Comparison of ENCODE assay signal across 26 mouse cellular contexts in the genomic region with DNA sequence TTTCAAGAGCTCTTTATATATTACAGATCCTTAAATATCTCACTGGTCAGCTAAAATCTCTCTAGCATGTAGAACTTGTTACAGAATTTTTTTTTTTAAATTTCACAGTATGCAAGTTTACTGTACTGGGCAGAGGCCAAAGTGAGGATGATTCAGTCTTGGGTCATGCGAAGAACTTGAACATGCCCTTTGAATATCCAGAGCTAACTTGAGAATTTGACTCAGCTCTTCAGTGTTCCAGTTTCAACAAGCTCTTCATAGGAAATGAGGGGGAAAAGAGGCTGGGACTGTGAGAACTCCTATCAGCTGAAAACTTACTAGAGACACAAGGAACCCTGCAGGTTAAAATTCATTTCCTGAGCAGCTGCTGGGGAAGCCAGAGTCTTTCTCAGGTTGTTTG. TPM values are rescaled to one million over a fixed set of nuclear protein-coding genes. Genes with fewer than 3 reads are reported as not detected.
A peak's percentile ranks its signal among the peaks of the same experiment; 100 is the strongest.
DNase-seq lines count a peak whose midpoint lies in the region; TF ChIP-seq lines count a peak whose summit lies in the region.
"Had no signal": no experiment of that assay in that cellular context is flagged by ENCODE, and none has a peak within 500 bp of the region (broad histone marks: within the 10 kb centered on the region; RNA-seq: fewer than 3 reads in every experiment).

No protein-coding gene starts in this region.

- 34% methylated on average over 1 of the region's 1 CpGs for WGBS in small intestine, adult 2 months

- H3K36me3 ChIP-seq in small intestine, adult 2 months (ENCODE audit: control insufficient read depth, insufficient read depth, low read length): no peaks in the 10 kb centered on the region
- H3K36me3 ChIP-seq: embryonic facial prominence, embryonic 10.5 days; embryonic facial prominence, embryonic 15.5 days; kidney, embryonic 15.5 days; limb, embryonic 10.5 days; limb, embryonic 15.5 days; liver, embryonic 13.5 days; midbrain, embryonic 10.5 days; midbrain, embryonic 15.5 days had no signal

- H3K4me1 ChIP-seq in small intestine, adult 2 months (ENCODE audit: control insufficient read depth, insufficient read depth, insufficient read length, low read length): peaks cover 27% of the 10 kb centered on the region
- H3K4me1 ChIP-seq: liver, embryonic 13.5 days; midbrain, embryonic 10.5 days; midbrain, embryonic 15.5 days had no signal

- H3K27me3 ChIP-seq in small intestine, adult 2 months (ENCODE audit: control insufficient read depth, insufficient read depth, low read length): no peaks in the 10 kb centered on the region
- H3K27me3 ChIP-seq: embryonic facial prominence, embryonic 15.5 days; kidney, embryonic 15.5 days; limb, embryonic 15.5 days; liver, embryonic 13.5 days; midbrain, embryonic 15.5 days had no signal

- no peak for TF ChIP-seq CTCF in small intestine, adult 2 months (IDR thresholded peaks at IDR 0.05; ENCODE audit: extremely low read depth, insufficient read length, insufficient replicate concordance, low read depth, low read length)

- no peak for TF ChIP-seq POLR2A in small intestine, adult 2 months (IDR thresholded peaks at IDR 0.05; ENCODE audit: low read depth, low read length)

- DNase-seq in adrenal gland, adult 2 months: peak; percentile 62
- DNase-seq in adrenal gland, adult 18-20 months (ENCODE audit: low spot score in 2 of 2): no peak
- peak; percentile 92 for DNase-seq in 3T3-L1 (ENCODE audit: low read depth, low spot score)
- DNase-seq in adipocyte (ENCODE audit: low spot score): peak; percentile 48
- no peak for DNase-seq in embryo, embryonic 10.5 days (ENCODE audit: low spot score)
- DNase-seq in embryo, embryonic 9.5 days (ENCODE audit: extremely low spot score): no peak
- DNase-seq: cerebellum, adult 11-12 months; cerebellum, adult 9-11 months; gastrocnemius, postnatal 14 days; heart, postnatal 14 days; kidney, adult 18-20 months; layer of hippocampus, postnatal 36 days; liver, embryonic 13.5 days; lung, postnatal 14 days; right cerebral cortex, adult 18-20 months; thymus, adult 18-20 months; thymus, postnatal 25 days had no signal

- no peak overlapping the region for H3K4me3 ChIP-seq in small intestine, adult 2 months (ENCODE audit: low read depth, low read length)
- H3K4me3 ChIP-seq: embryonic facial prominence, embryonic 10.5 days; embryonic facial prominence, embryonic 15.5 days; kidney, embryonic 15.5 days; limb, embryonic 10.5 days; limb, embryonic 15.5 days; liver, embryonic 13.5 days; midbrain, embryonic 10.5 days; midbrain, embryonic 15.5 days had no signal

- H3K27ac ChIP-seq in small intestine, adult 2 months (ENCODE audit: insufficient read depth, low read depth, low read length): peak overlapping the region; percentile 48
- H3K27ac ChIP-seq: embryonic facial prominence, embryonic 10.5 days; embryonic facial prominence, embryonic 15.5 days; kidney, embryonic 15.5 days; limb, embryonic 10.5 days; limb, embryonic 15.5 days; liver, embryonic 13.5 days; midbrain, embryonic 10.5 days; midbrain, embryonic 15.5 days; stomach, postnatal 0 days had no signal

RNA-seq across cellular contexts. Expression of gene Ccnd1, which starts 24.2 kb away (rescaled TPM):
- 100 to 1,000 TPM; 105 to 244 TPM for total RNA-seq in adrenal gland, adult 2 months (2021)
- polyA plus RNA-seq in adrenal gland, adult 2 months (2012; rRNA removed): 115 and 133 TPM in 2 replicates
- total RNA-seq in adrenal gland, adult 18-20 months (2021): 100 to 1,000 TPM; 140 to 149 TPM
- 15.9 and 42.5 TPM in 2 replicates for polyA plus RNA-seq in small intestine, adult 2 months (2012; rRNA removed)

RNA-seq across cellular contexts. Expression of gene LTO1, which starts 49.0 kb away (rescaled TPM):
- total RNA-seq in adrenal gland, adult 2 months (2021): 10 to 100 TPM; 20.5 to 27.0 TPM
- 7.8 and 9.5 TPM in 2 replicates for polyA plus RNA-seq in adrenal gland, adult 2 months (2012; rRNA removed)
- total RNA-seq in adrenal gland, adult 18-20 months (2021): 10 to 100 TPM; 24.2 to 27.4 TPM
- polyA plus RNA-seq in small intestine, adult 2 months (2012; rRNA removed): 6.4 and 14.1 TPM in 2 replicates

Comparison
In these comparisons a context has a peak if more than half of its experiments do, and no peak if none do; other contexts are left out.
1. DNase-seq: peak in adrenal gland, adult 2 months (single experiment), 3T3-L1 (single experiment) and adipocyte (single experiment); none in adrenal gland, adult 18-20 months (0 of 2), embryo, embryonic 10.5 days (single experiment) and embryo, embryonic 9.5 days (single experiment).